Mouse (Mus musculus): ENCODE data around the gene Prss56.
A peak's percentile ranks its signal among the peaks of the same experiment; 100 is the strongest.

Gene Prss56

DNA sequence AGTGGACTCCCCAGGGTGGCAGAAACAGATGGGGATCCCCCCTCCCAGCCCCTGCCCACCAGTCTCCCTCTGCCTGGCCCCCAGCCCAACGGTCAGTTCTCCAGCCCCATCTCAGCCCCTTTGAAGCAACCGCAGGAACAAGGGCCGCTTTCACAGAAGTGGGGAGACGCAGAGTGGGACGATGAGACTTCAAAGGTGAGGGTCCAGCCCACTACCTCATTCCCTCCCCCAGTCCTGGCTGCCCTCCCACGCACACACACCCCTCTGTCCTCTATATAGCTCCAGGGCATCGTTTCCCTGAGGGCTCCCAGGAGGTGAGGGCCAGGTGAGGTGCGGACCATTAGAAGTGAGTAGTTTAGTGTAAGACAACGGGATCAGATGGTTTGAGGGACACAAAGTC is at the start of gene Prss56:
TSS of gene Prss56 (plus strand) at position 301 of the 400 bp plus-strand sequence.
- DNase-seq (ENCODE audit: low spot score in 2 of 2) = no peak

DNA sequence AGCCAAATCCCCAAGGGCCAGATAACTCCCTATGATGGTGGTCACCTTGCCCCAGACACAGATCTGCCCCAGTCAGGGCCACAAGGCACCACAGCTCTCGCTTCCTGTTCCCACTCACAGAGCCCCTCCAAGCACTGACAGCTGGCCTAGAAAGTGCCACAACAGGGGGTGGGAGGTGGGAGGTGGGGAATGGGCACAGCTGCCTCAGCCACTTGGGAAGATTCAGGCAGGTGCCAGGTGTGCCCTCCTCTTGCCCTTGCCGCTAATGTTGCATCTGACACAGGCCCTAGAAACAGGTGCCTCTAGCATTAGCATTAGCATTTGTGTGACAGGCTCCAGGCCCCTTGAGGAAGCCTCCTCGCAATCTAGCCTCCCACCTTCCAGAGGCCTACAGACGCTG is 41.6 kb upstream of the Prss56 start:
- DNase-seq (ENCODE audit: low spot score in 2 of 2) = no peak

DNA sequence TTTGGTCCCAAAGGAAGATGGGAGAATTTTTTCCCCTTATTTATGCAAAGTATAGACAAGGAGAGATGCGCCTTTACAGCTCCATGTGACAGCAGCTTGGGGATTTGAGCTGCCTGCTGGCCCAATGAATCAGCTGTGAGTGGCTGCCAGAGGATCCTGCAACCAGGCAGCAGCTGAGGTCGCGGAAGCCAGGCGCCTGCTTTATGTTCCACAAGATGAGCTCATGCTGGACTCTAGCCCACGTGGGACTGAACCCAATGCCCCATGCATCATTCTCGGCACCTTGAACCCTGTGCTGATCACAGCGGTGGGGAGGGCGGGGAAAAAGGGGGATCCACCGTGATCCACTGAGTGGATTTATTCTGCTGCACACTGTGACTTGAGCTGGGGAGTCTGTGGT is 40.7 kb upstream of the Prss56 start:
- DNase-seq (ENCODE audit: low spot score in 2 of 2) = no peak

DNA sequence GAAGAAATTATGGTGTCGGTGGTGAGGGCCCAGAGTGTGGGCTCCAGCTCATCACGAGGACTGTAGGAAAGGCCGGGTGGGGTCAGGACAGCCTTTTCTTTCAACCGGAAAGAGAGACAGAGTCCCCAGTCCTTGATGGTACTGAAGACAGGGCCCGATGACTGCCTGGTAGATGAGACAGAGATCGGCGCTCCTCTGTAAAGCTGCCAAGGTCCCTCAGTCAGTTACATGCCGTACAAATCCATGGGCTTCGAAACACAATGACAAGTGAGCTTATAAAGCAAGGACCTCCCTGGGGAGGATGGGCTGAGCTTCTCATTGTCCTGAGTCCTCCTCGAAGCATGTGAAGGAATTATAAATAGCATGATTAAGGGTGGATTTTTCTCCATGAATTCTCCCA is 40.0 kb upstream of the Prss56 start:
- no peak for DNase-seq (ENCODE audit: low spot score in 2 of 2)

GRCm38 (mm10) chr1:87149422-87149821 is 33.7 kb upstream of the Prss56 start:
- DNase-seq (ENCODE audit: low spot score in 2 of 2) = no peak

GRCm38 (mm10) chr1:87151286-87151685 is 31.8 kb upstream of the Prss56 start:
- DNase-seq (ENCODE audit: low spot score in 2 of 2) = no peak

- DNase-seq (ENCODE audit: low spot score in 2 of 2) = no peak
These were observed 29.2 kb upstream of the Prss56 start for GRCm38 (mm10) chr1:87153776-87154500.

DNA sequence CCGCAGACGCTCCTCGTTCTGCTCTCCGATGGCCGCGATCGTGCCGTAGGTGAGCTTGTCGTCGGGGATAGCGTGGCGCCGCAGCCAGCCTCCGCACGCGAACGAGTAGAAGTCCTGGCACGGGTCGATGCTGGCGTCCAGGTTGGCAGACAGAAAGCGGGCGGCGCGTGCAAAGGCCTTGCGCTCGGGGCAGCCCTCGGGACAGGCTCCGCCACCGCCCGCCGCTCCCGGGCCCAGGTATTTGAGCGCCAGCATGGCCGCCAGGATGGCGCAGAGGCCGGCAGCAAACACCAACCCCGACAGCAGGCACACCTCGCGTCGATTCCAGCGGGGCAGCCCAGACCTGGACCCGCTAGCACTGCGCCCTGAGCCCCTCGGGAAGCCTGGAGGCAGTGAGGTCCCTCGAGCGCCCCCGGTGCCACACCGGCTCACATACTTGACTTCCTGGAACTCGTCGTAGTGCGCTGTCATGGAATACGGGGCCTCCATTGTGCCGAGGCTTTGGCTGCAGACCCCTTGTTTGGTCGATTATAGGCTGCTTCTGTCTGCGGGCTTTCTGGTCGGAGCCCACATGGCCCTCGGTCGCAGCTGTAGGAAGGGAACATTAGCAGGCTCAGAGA is 28.5 kb upstream of the Prss56 start:
- no peak for DNase-seq (ENCODE audit: low spot score in 2 of 2)

GRCm38 (mm10) chr1:87155531-87156198 is 27.4 kb upstream of the Prss56 start:
- DNase-seq (ENCODE audit: low spot score in 2 of 2) = no peak

DNA sequence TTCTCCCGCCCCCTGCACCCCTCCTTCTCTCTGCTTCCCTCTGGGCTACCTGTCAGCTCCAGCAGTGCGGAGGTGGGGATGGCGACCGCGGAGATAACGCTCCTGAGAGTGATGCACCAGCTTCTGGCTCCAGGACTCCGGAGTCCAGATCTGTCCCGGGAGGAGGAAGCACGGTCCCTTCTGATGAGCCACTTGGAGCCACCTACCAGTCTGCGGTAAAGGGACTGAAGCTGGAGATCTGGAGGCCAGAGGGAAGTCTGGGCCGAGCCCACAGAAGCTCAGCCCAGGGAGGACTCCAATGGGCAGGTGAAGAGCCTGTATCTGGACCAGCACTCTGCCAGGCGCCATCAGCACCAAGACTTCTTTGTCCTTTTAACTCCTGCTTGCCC is 26.9 kb upstream of the Prss56 start, which contains the start of gene Ecel1:
TSS of gene Ecel1 (minus strand) at position 323 of the 389 bp plus-strand sequence.
- DNase-seq (ENCODE audit: low spot score in 2 of 2) = no peak

DNA sequence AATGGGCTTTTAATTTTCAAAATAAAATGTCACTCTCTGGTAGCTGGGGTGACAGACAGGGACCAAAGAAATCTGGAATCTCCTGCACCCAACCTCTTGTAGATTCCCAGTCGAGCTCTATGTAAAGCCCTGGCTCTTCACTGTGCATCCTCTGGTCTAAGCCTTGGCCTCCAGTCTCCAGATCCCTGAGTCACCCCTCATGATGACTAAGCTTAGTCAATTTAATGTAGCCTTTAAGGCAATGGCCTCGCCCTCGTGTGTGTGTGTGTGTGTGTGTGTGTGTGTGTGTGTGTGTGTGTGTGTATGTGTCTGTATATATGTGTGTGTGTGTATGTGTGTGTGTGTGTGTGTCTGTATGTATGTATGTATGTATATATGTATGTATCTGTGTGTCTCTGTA is 23.7 kb upstream of the Prss56 start:
- DNase-seq (ENCODE audit: low spot score in 2 of 2) = no peak

GRCm38 (mm10) chr1:87164164-87164795 is 18.8 kb upstream of the Prss56 start:
- DNase-seq (ENCODE audit: low spot score in 2 of 2) = no peak

DNA sequence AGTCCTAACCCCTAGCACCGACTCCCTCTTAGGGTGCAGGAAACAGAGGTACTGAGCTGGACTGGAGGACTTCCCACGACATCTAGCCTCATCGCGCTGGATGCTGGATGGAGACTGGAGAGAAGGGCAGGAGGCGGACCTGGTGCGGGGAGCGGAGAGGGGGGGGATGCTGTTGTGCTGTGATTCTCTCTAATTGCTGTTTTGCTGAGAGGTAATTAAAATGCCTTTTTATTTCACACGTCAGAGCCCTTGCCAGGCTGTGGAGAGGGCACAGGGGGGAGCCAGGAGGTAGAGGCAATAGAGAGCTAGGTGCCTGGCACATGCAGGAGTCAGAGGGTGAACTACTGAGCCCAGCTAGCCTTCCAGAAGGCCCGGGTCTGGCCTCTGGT is 18.3 kb upstream of the Prss56 start:
- DNase-seq (ENCODE audit: low spot score in 2 of 2) = no peak

DNA sequence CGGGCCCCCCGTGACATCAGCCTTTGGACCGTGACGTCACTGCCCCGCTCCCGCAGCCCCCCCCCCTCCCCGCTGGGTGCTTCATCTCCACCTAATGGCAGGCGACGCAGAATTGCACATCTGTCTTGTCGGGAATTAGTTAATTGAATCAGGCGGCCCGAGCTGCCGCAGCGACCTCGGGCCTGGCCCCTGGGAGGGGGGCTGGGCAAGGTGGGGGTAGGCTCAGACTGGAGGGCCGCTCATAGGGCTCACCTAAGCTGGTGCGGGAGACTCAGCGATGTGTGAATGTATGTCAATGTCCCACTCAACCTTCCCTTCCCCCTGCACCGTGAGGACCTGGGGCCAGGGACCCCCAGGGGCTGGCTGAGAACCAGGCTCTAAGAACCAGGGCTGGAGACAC is 12.7 kb upstream of the Prss56 start:
- no peak for DNase-seq (ENCODE audit: low spot score in 2 of 2)

DNA sequence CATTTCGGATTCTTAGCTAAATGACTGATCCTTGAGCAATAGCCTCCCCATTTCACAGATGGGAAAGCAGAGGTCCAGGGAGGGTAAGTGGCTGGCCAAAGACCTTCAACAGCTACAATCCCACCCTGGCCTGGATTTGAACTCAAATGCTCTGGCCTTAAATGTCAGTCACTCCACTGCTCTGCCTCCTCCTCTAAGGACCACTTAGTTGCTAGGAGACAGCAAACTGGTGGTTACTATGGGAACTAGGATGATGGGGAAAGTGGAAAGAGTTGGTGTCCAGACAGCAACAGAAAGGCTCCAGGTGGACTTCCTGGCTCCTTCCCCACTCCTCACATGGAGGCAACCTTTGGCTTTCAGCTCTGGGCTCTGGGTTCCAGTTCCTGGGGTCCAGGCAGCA is 11.8 kb upstream of the Prss56 start:
- no peak for DNase-seq (ENCODE audit: low spot score in 2 of 2)

DNA sequence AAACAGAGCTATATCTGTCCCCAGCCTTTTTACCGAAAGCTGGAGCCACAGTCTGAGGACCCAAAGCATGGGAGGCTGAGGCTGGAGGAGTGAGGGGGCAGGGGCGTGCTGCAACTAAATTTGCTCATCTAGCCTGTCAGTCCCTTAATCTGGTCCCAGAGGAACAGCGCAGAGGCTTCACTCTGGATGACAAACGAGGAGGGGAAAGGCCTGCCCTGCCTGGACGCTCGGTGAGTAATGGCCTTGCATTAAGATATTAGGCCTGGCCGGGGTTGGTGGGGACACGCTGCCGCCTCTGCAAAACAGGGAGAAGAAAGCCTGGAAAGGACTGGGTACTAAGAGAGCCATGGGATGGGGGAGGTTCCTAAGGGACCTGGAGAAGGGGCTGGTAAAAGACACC is 10.8 kb upstream of the Prss56 start:
- DNase-seq (ENCODE audit: low spot score in 2 of 2) = no peak

GRCm38 (mm10) chr1:87174006-87174955 is 8.8 kb upstream of the Prss56 start:
- DNase-seq (ENCODE audit: low spot score in 2 of 2) = peak; percentile 52

- peak; percentile 52 to 60 for DNase-seq (ENCODE audit: low spot score in 2 of 2)
These were observed 7.2 kb upstream of the Prss56 start for GRCm38 (mm10) chr1:87175852-87176292.

- peak in 1 of 2 experiments; percentile 48 for DNase-seq (ENCODE audit: low spot score in 2 of 2)
These were observed 2.2 kb upstream of the Prss56 start for GRCm38 (mm10) chr1:87180896-87181295.

DNA sequence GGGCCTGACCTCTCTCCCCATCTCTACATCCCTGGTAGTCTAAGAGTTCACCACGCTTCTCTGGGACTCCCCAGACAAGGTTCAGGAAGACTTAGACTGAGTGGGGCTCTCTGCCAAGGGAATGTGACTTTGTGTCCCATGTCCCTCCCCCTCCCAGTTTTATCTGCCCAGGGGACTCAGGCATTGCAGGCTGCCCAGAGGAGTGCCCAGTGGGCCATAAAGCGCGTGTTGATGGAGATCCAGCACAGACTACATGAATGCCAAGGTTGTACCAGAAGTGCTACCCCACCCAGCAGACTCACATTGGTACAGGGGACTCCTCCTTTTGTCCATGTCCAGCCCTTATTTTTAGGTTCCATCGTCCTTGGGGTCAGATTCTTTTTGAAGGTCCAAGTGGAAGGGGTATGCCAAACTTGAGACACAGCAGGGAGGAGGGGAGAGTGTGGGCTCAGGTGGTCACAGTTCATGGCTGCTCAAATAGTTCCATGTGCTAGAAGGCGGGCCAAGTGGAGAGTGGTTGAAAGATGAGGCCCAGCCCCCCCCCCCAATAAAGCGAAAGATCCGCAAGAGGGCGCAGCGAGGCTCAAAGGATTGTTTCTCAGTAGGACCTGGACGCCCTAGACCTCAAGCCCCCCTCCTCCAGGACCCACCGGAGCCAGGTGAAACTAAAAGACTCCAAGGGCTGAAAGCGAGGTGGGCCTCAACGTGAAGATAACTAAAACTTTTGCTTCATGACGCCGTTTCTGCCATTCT is 1.1 kb downstream of the Prss56 start:
- DNase-seq (ENCODE audit: low spot score in 2 of 2) = no peak

DNA sequence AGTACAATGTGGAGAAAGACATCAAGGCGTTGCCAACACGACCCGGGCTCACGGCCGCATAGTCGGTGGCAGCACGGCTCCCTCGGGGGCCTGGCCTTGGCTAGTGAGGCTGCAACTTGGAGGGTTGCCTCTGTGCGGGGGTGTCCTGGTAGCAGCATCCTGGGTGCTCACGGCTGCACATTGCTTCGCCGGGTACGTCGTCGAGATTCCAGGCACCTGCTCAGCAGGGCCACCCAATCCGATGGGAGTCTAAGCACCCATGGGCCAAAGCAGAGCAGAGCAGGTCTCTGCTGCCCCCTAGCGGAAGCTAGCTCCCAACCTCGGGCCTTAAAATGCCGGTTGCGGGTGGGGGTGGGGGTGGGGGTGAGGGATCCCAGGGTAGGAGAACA is 1.6 kb downstream of the Prss56 start:
- DNase-seq (ENCODE audit: low spot score in 2 of 2) = peak; percentile 74 to 77

Data from right cerebral cortex, adult 2 months (tissue).